Mouse (Mus musculus) CH12F3 (cell line): ENCODE measurements around the gene Adam33.
"Not testable (repeated sequence)": the region's sequence is repeated elsewhere in the genome, so short reads cannot be mapped to it uniquely, and the experiment has no call there.

Experiments used
- in situ Hi-C: fragments of 300-500 bp; cut with MboI; formaldehyde crosslinking; loops from 2 replicates; pipeline ENCODE4 v1.14.3; 2020; ENCODE audit warnings: low sequenced_read_pairs

Gene Adam33

GRCm38 (mm10) chr2:131031406-131031805 is 32.2 kb downstream of the Adam33 start:
- in situ Hi-C loops = not testable (repeated sequence)

- in situ Hi-C loops = no loop called here
Observed at GRCm38 (mm10) chr2:131030998-131031397, 32.6 kb downstream of the Adam33 start.

GRCm38 (mm10) chr2:131030561-131030960 is 33.1 kb downstream of the Adam33 start:
- in situ Hi-C loops = no loop called here

GRCm38 (mm10) chr2:131029065-131029935 is 34.3 kb downstream of the Adam33 start:
- in situ Hi-C loops = no loop called here

GRCm38 (mm10) chr2:131026941-131027340 is 36.7 kb downstream of the Adam33 start:
- in situ Hi-C loops = no loop called here

- in situ Hi-C loops = no loop called here
Observed at GRCm38 (mm10) chr2:131025230-131025629, 38.4 kb downstream of the Adam33 start.

- in situ Hi-C loops = no loop called here
Observed at GRCm38 (mm10) chr2:131010566-131010965, 53.0 kb downstream of the Adam33 start.

GRCm38 (mm10) chr2:131009123-131009522 is 54.5 kb downstream of the Adam33 start:
- in situ Hi-C loops = no loop called here
